Mouse (Mus musculus) forebrain, embryonic 10.5 days (tissue): ENCODE results near the gene Tut4. TPM values are rescaled to one million over a fixed set of nuclear protein-coding genes. Genes with fewer than 3 reads are reported as not detected.

ENCODE experiments used
- DNase-seq: peaks from one replicate; pipeline ENCODE4 v3.0.0-alpha.2; 2017; ENCODE audit warnings: low spot score; ENCODE audit errors: extremely low spot score
- H3K27ac ChIP-seq: fragments of 300-500 bp; sonication (generic); 2 replicates; pipeline ENCODE4 v1.5.1; 2016; ENCODE audit warnings: mild to moderate bottlenecking
- H3K27me3 ChIP-seq: fragments of 300-500 bp; sonication (generic); 2 replicates; pipeline ENCODE4 v1.6.1; 2016; ENCODE audit warnings: mild to moderate bottlenecking; ENCODE audit not compliant: poor library complexity, severe bottlenecking
- H3K36me3 ChIP-seq: fragments of 300-500 bp; sonication (generic); replicated peaks from 2 replicates; pipeline ENCODE4 v1.6.1; 2016; ENCODE audit warnings: mild to moderate bottlenecking, moderate library complexity
- H3K4me1 ChIP-seq: fragments of 300-500 bp; sonication (generic); 2 replicates; pipeline ENCODE4 v1.6.1; 2016
- H3K4me3 ChIP-seq: fragments of 300-500 bp; sonication (generic); 2 replicates; pipeline ENCODE4 v1.5.1; 2016; ENCODE audit warnings: mild to moderate bottlenecking, moderate library complexity
- H3K9me3 ChIP-seq: fragments of 300-500 bp; sonication (generic); 2 replicates; pipeline ENCODE4 v1.6.1; 2016; ENCODE audit warnings: mild to moderate bottlenecking, moderate library complexity
- WGBS: fragments of 180-500 bp; shearing (Covaris S2); methylation state at CpG from one replicate; pipeline ENCODE4 v1.1.7; 2016; 5-methylcytosine and 5-hydroxymethylcytosine counted together
- polyA plus RNA-seq: library from polyadenylated mRNA; unstranded; fragments of >200 nt; fragmentation: Nextera tagmentation; extraction: Ambion mirVana; gene quantifications from 2 replicates; pipeline ENCODE4 v1.2.1, GENCODE M21; 2016

Tut4 gene
- polyA plus RNA-seq, 1 experiment from 2014 or later: 85.1 TPM

- H3K4me1 ChIP-seq: peaks cover 32% of the 10 kb centered on the region
- no peaks in the 10 kb centered on the region; the same call in 1 of the 2 replicates for H3K9me3 ChIP-seq
- no peaks in the 10 kb centered on the region for H3K27me3 ChIP-seq
- peak; percentile 98 for DNase-seq
- WGBS: under 1% methylated on average over 64 of the region's 64 CpGs
- peak within 1 kb of the TSS; percentile 77 for H3K4me3 ChIP-seq
- peaks cover 62% of the 10 kb centered on the region for H3K36me3 ChIP-seq
- H3K27ac ChIP-seq: peak within 1 kb of the TSS; percentile 86
Observed at GRCm38 (mm10) chr4:108578840-108579742, 119.9 kb downstream of the Tut4 start, which contains the start of the genes Prpf38a and Orc1. TSS of gene Prpf38a (minus strand) at chr4:108579336. TSS of gene Orc1 (plus strand) at chr4:108579423.

DNA sequence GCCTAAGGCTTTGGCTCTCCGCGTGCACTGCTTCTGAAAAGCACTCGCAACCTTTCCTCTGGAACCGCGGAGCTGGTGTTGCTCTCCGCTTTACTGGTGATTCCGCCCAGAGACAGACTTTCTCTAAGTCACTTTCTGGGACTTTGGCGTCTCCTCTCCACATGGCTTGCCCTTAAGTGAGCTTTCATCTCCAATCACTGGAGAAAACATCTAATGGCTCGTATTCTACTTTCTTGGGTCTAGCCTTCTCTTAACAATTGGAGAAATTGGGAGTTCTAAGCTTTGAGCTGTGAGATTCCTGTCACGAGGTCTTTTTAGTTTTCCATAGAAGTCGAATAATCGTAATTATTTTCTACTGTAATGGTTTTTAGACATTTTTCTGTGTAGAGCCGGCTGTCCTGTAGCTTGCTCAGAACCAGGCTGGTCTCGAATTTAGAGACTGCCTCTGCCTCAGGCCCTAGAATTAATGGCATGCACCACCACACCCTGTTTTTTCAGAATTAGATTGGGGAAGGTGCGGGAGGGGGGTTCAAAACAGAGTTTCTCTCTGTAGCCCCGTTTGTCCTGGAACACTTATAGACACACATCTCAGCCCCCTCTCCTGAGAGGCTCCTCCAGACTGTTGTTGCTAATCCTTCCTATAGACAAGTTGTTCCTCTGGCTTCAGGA is 120.7 kb downstream of the Tut4 start:
- WGBS: 2% methylated on average over 16 of the region's 16 CpGs
- H3K27me3 ChIP-seq: no peaks in the 10 kb centered on the region

GRCm38 (mm10) chr4:108593376-108593775 is 134.2 kb downstream of the Tut4 start:
- H3K27me3 ChIP-seq: no peaks in the 10 kb centered on the region
- no peak overlapping the region for H3K4me3 ChIP-seq
- H3K9me3 ChIP-seq: no peaks in the 10 kb centered on the region
- H3K4me1 ChIP-seq: no peaks in the 10 kb centered on the region
- no peak for DNase-seq
- H3K27ac ChIP-seq: no peak overlapping the region
- peaks cover 97% of the 10 kb centered on the region for H3K36me3 ChIP-seq
- WGBS: 95% methylated on average over 2 of the region's 2 CpGs

More for the DNA sequence above, 120.7 kb downstream of the Tut4 start:
- H3K4me3 ChIP-seq: peak overlapping the region; percentile 77
- peak overlapping the region; percentile 86 for H3K27ac ChIP-seq
- H3K36me3 ChIP-seq: peaks cover 59% of the 10 kb centered on the region
- no peak for DNase-seq
- H3K9me3 ChIP-seq: no peaks in the 10 kb centered on the region; the same call in 1 of the 2 replicates
- peaks cover 32% of the 10 kb centered on the region for H3K4me1 ChIP-seq

DNA sequence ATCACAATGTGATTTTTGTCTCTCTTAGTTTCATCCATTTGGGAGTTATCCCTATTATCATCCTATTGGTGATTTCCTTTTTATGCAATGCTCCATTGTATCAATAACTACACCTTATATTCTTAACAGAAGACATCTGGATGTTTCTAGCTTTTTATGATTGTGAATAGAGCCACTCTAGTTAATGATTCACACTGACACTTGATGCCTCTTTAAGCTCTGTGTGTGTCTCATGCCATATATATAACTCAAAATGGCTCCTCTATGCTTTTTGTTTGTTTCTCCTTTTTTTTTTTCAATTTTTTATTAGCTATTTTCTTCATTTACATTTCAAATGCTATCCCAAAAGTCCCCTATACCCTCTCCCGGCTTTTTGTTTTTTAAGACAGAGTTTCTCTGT is 136.6 kb downstream of the Tut4 start:
- Histone ChIP-seq H3K4me1 (no peaks in the 10 kb centered on the region), H3K27ac (no peak overlapping the region), H3K4me3 (no peak overlapping the region), H3K9me3 (no peaks in the 10 kb centered on the region), H3K27me3 (no peaks in the 10 kb centered on the region), H3K36me3 (peaks cover 97% of the 10 kb centered on the region)
- 92% methylated on average over 1 of the region's 1 CpGs for WGBS
- DNase-seq: no peak

DNA sequence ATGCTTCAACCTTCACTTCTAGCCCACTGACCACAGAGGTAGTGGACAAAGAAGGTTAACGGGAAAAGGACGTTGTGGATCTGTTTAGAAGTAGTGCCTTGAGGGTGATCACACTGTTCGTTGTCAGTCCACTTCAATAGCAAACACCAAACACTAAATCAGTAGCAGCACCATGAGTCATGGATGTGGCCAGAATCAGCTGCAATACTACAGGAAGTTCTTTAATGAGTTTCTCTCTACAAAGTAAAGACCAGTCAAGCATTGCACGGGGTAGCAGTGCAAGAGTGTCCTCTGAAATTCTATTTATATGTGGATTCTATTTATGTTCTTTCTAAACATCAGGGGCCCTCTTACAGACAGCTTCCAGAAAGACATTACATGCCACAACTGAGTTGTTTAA is 139.1 kb downstream of the Tut4 start:
- no peak for DNase-seq
- WGBS: 90% methylated on average over 4 of the region's 4 CpGs
- Histone ChIP-seq H3K27me3 (no peaks in the 10 kb centered on the region), H3K27ac (no peak overlapping the region), H3K4me3 (no peak overlapping the region), H3K9me3 (peaks cover 2% of the 10 kb centered on the region; the same call in 1 of the 2 replicates), H3K36me3 (peaks cover 96% of the 10 kb centered on the region), H3K4me1 (no peaks in the 10 kb centered on the region)

DNA sequence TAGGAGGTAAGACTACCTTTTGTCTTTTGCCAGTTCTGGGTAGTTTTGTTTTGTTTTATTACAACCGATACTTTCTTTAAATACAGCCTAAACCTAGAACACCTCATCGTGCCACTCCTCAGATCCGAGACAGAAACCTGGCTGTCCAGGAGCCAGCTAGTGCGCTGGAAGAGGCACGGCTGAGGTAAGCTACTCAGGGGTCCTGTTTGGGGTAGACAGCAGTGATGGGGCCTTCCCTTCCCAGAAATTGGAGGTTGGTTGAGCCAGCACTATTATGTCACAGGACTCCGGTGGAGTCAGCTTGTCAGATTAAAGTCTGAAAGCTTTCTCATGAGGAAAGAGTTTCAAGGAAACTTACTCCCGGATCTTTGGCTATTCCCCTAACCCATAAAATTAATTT is 142.6 kb downstream of the Tut4 start:
- H3K27me3 ChIP-seq: no peaks in the 10 kb centered on the region
- WGBS: 96% methylated on average over 7 of the region's 7 CpGs
- peaks cover 96% of the 10 kb centered on the region for H3K36me3 ChIP-seq
- DNase-seq: no peak
- no peak overlapping the region for H3K4me3 ChIP-seq
- H3K4me1 ChIP-seq: no peaks in the 10 kb centered on the region
- no peak overlapping the region for H3K27ac ChIP-seq
- peaks cover 2% of the 10 kb centered on the region; the same call in 1 of the 2 replicates for H3K9me3 ChIP-seq

DNA sequence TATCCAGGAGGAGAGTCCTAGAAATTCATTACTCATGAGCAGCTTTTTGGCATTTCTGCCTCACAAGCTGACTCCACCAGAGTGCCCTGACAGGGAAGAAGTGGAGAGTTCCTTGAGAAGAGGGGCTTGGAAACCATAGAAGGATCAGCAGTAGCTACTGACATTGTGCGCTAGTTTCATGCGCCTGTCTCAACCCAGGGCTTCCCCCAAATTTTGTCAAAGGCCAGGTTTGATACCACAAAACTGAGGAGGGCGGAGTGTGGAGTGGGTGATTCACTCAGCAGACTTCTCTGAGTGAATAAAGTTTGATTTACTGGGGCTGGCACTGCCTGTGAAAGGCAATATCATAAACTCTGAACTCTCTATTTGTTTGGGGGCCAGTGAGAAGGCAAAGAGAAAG is 149.4 kb downstream of the Tut4 start:
- H3K9me3 ChIP-seq: no peaks in the 10 kb centered on the region
- peaks cover 92% of the 10 kb centered on the region for H3K36me3 ChIP-seq
- no peaks in the 10 kb centered on the region for H3K4me1 ChIP-seq
- H3K27ac ChIP-seq: no peak overlapping the region
- no peak for DNase-seq
- no peak overlapping the region for H3K4me3 ChIP-seq
- 95% methylated on average over 3 of the region's 3 CpGs for WGBS
- no peaks in the 10 kb centered on the region for H3K27me3 ChIP-seq

Other genes starting within 250 kb of the Tut4 start
- not detected in 2 replicates for gene Zyg11a, start 241.4 kb upstream of the Tut4 start, polyA plus RNA-seq
- gene Zyg11b, start 158.3 kb upstream of the Tut4 start, polyA plus RNA-seq: 13.5 and 13.9 TPM in 2 replicates
- gene Coa7, start 131.3 kb upstream of the Tut4 start, polyA plus RNA-seq: 73.6 and 79.3 TPM in 2 replicates
- gene Shisal2a, start 76.1 kb upstream of the Tut4 start, polyA plus RNA-seq: 1.7 and 1.8 TPM in 2 replicates
- 30.5 and 34.8 TPM in 2 replicates for gene Gpx7, start 52.5 kb upstream of the Tut4 start, polyA plus RNA-seq
- gene Prpf38a, start 119.9 kb downstream of the Tut4 start, polyA plus RNA-seq: 130 and 136 TPM in 2 replicates
- gene Orc1, start 120.0 kb downstream of the Tut4 start, polyA plus RNA-seq: 25.0 and 27.1 TPM in 2 replicates
- 23.6 and 27.7 TPM in 2 replicates for gene Cc2d1b, start 160.5 kb downstream of the Tut4 start, polyA plus RNA-seq